Mouse (Mus musculus) MEL (cell line): ENCODE measurements at regions not wholly inside any gene's neighbourhood (a gene's known extent, or its start where the extent isn't known, plus 50 kb on each side); places are given as distances from the start of the nearest gene placed in this dataset.

Source experiments
- DNase-seq: peaks from one replicate; pipeline ENCODE4 v3.0.0; 2011; ENCODE audit warnings: low read depth, low spot score
- H3K27ac ChIP-seq: 2 replicates; pipeline ENCODE4 v1.5.1; 2012; ENCODE audit warnings: low read depth, mild to moderate bottlenecking, control low read depth, low read length, moderate library complexity; ENCODE audit not compliant: control insufficient read depth
- H3K27me3 ChIP-seq, 2 experiments: fragments of 150-350 bp in 1 of 2; sonication (generic) in 1 of 2; 2 replicates each; pipeline ENCODE4 v1.6.1; 2012; ENCODE audit warnings: low read length in 2 of 2, mild to moderate bottlenecking in 2 of 2, improper control_type of control experiment in 1 of 2, moderate library complexity in 1 of 2; ENCODE audit not compliant: insufficient read depth in 2 of 2, control insufficient read depth in 1 of 2
- H3K36me3 ChIP-seq, 2 experiments: 2 replicates each; pipeline ENCODE4 v1.6.1; 2012 to 2014; ENCODE audit warnings: low read length in 2 of 2, improper control_type of control experiment in 1 of 2, inconsistent platforms in 1 of 2, mild to moderate bottlenecking in 1 of 2; ENCODE audit not compliant: insufficient read depth in 2 of 2, control insufficient read depth in 1 of 2
- H3K4me1 ChIP-seq, 2 experiments: fragments of 150-350 bp in 1 of 2; sonication (generic) in 1 of 2; 2 replicates each; pipeline ENCODE4 v1.6.1; 2012; ENCODE audit warnings: low read length in 2 of 2, improper control_type of control experiment in 1 of 2, mild to moderate bottlenecking in 1 of 2; ENCODE audit not compliant: insufficient read depth in 2 of 2, control insufficient read depth in 1 of 2
- H3K4me3 ChIP-seq, 2 experiments: fragments of 150-350 bp in 1 of 2; sonication (generic) in 1 of 2; 2 replicates each; pipeline ENCODE4 v1.5.1; 2012; ENCODE audit warnings: low read depth in 2 of 2, low read length in 2 of 2, mild to moderate bottlenecking in 2 of 2, moderate library complexity in 2 of 2, control low read depth in 1 of 2, improper control_type of control experiment in 1 of 2; ENCODE audit not compliant: control insufficient read depth in 1 of 2, insufficient read depth in 1 of 2
- H3K79me2 ChIP-seq: 2 replicates; pipeline ENCODE4 v1.6.1; 2012; ENCODE audit warnings: mild to moderate bottlenecking, low read length, moderate library complexity; ENCODE audit not compliant: control insufficient read depth, poor library complexity, insufficient read depth
- H3K9ac ChIP-seq: 2 replicates; pipeline ENCODE4 v1.6.1; 2012; ENCODE audit warnings: low read depth, mild to moderate bottlenecking, control low read depth, low read length, moderate library complexity; ENCODE audit not compliant: control insufficient read depth, poor library complexity, severe bottlenecking
- H3K9me3 ChIP-seq: fragments of 150-350 bp; sonication (generic); replicated peaks from 2 replicates; pipeline ENCODE4 v1.6.1; 2012; ENCODE audit warnings: mild to moderate bottlenecking, low read length, improper control_type of control experiment, moderate library complexity; ENCODE audit not compliant: insufficient read depth
- BHLHE40 ChIP-seq: IDR thresholded peaks from 2 replicates; pipeline ENCODE4 v1.6.1; 2012; ENCODE audit warnings: low read depth, mild to moderate bottlenecking, inconsistent platforms, low read length, improper control_type of control experiment, borderline replicate concordance
- CHD2 ChIP-seq: IDR thresholded peaks from 2 replicates; pipeline ENCODE4 v1.6.1; 2011; ENCODE audit warnings: low read length, improper control_type of control experiment
- CTCF ChIP-seq, 3 experiments: IDR thresholded peaks in 2 of 3; conservative IDR thresholded peaks in 1 of 3; 2 replicates each; pipeline ENCODE4 v1.5.1; 2011 to 2012; ENCODE audit warnings: low read length in 3 of 3, low read depth in 2 of 3, mild to moderate bottlenecking in 2 of 3, improper control_type of control experiment in 1 of 3, inconsistent platforms in 1 of 3, mixed read lengths in 1 of 3, moderate library complexity in 1 of 3; ENCODE audit not compliant: control insufficient read depth in 1 of 3, insufficient read depth in 1 of 3, poor library complexity in 1 of 3, severe bottlenecking in 1 of 3
- E2F4 ChIP-seq: IDR thresholded peaks from 2 replicates; pipeline ENCODE4 v1.6.1; 2011; ENCODE audit warnings: low read depth, low read length, improper control_type of control experiment, borderline replicate concordance
- ETS1 ChIP-seq: IDR thresholded peaks from 2 replicates; pipeline ENCODE4 v1.6.1; 2012; ENCODE audit warnings: low read depth, mild to moderate bottlenecking, inconsistent platforms, low read length, improper control_type of control experiment, moderate library complexity
- HCFC1 ChIP-seq: IDR thresholded peaks from 2 replicates; pipeline ENCODE4 v1.6.1; 2012; ENCODE audit warnings: low read depth, mild to moderate bottlenecking, inconsistent platforms, low read length, improper control_type of control experiment, moderate library complexity
- JUND ChIP-seq: IDR thresholded peaks from 2 replicates; pipeline ENCODE4 v1.6.1; 2011; ENCODE audit warnings: low read depth, mild to moderate bottlenecking, improper control_type of control experiment, low read length
- KAT2A ChIP-seq: conservative IDR thresholded peaks from 2 replicates; pipeline ENCODE4 v1.6.1; 2012; ENCODE audit warnings: low read depth, low read length, improper control_type of control experiment, inconsistent platforms
- MAFK ChIP-seq: IDR thresholded peaks from 2 replicates; pipeline ENCODE4 v1.6.1; 2011; ENCODE audit warnings: low read depth, mild to moderate bottlenecking, low read length, improper control_type of control experiment, borderline replicate concordance
- MAX ChIP-seq: IDR thresholded peaks from 2 replicates; pipeline ENCODE4 v1.6.1; 2011; ENCODE audit warnings: low read length, improper control_type of control experiment
- MAZ ChIP-seq: IDR thresholded peaks from 2 replicates; pipeline ENCODE4 v1.6.1; 2012; ENCODE audit warnings: low read depth, mild to moderate bottlenecking, inconsistent platforms, low read length, improper control_type of control experiment
- MYC ChIP-seq: IDR thresholded peaks from 2 replicates; pipeline ENCODE4 v1.6.1; 2011; ENCODE audit warnings: low read depth, mild to moderate bottlenecking, low read length, improper control_type of control experiment, moderate library complexity
- NELFE ChIP-seq: IDR thresholded peaks from 2 replicates; pipeline ENCODE4 v1.6.1; 2011; ENCODE audit warnings: low read depth, low read length, improper control_type of control experiment
- RAD21 ChIP-seq: IDR thresholded peaks from 2 replicates; pipeline ENCODE4 v1.6.1; 2011; ENCODE audit warnings: mild to moderate bottlenecking, low read depth, low read length, improper control_type of control experiment
- RCOR1 ChIP-seq: IDR thresholded peaks from 2 replicates; pipeline ENCODE4 v1.6.1; 2012; ENCODE audit warnings: low read depth, mild to moderate bottlenecking, inconsistent platforms, low read length, improper control_type of control experiment
- SIN3A ChIP-seq: IDR thresholded peaks from 2 replicates; pipeline ENCODE4 v1.6.1; 2012; ENCODE audit warnings: low read length, improper control_type of control experiment, inconsistent platforms
- SMC3 ChIP-seq: IDR thresholded peaks from 2 replicates; pipeline ENCODE4 v1.6.1; 2011; ENCODE audit warnings: low read depth, low read length, improper control_type of control experiment
- UBTF ChIP-seq: IDR thresholded peaks from 2 replicates; pipeline ENCODE4 v1.6.1; 2012; ENCODE audit warnings: low read depth, mild to moderate bottlenecking, inconsistent platforms, low read length, improper control_type of control experiment, moderate library complexity, borderline replicate concordance; ENCODE audit not compliant: insufficient read depth
- USF1 ChIP-seq: IDR thresholded peaks from 2 replicates; pipeline ENCODE4 v1.6.1; 2014; ENCODE audit warnings: low read depth, mild to moderate bottlenecking, inconsistent platforms, low read length, improper control_type of control experiment, moderate library complexity
- ZC3H11A ChIP-seq: IDR thresholded peaks from 2 replicates; pipeline ENCODE4 v1.6.1; 2012; ENCODE audit warnings: low read depth, mild to moderate bottlenecking, inconsistent platforms, low read length, improper control_type of control experiment

GRCm38 (mm10) chr15:74454543-74454942, 181.6 kb downstream of the Mroh4 start:
- Histone ChIP-seq H3K9me3 (no peaks in the 10 kb centered on the region), H3K27ac (no peak overlapping the region)
- DNase-seq, result no peak

GRCm38 (mm10) chr15:74453810-74454209, 182.3 kb downstream of the Mroh4 start:
- Histone ChIP-seq H3K27me3 (no peaks in the 10 kb centered on the region), H3K9me3 (no peaks in the 10 kb centered on the region), H3K36me3 (no peaks in the 10 kb centered on the region), H3K27ac (no peak overlapping the region), H3K9ac (no peak overlapping the region), H3K79me2 (no peaks in the 10 kb centered on the region), H3K4me1 (no peaks in the 10 kb centered on the region), H3K4me3 (no peak overlapping the region)
- TF ChIP-seq SIN3A, result no peak
- TF ChIP-seq SMC3, result no peak
- no peak for TF ChIP-seq BHLHE40
- no peak for TF ChIP-seq MAFK
- no peak for TF ChIP-seq USF1
- TF ChIP-seq RAD21, result no peak
- no peak for TF ChIP-seq CHD2
- no peak for DNase-seq

More at GRCm38 (mm10) chr15:74454543-74454942, 181.6 kb downstream of the Mroh4 start:
- no peaks in the 10 kb centered on the region for H3K4me1 ChIP-seq
- no peak overlapping the region for H3K9ac ChIP-seq
- H3K4me3 ChIP-seq, result no peak overlapping the region
- H3K36me3 ChIP-seq, result no peaks in the 10 kb centered on the region
- H3K27me3 ChIP-seq, result no peaks in the 10 kb centered on the region
- TF ChIP-seq MYC (no peak), HCFC1 (no peak), RAD21 (no peak), ETS1 (no peak), E2F4 (no peak), USF1 (no peak), JUND (no peak), SMC3 (no peak)
- no peaks in the 10 kb centered on the region for H3K79me2 ChIP-seq

- Histone ChIP-seq H3K36me3 (no peaks in the 10 kb centered on the region), H3K9me3 (no peaks in the 10 kb centered on the region), H3K4me3 (no peak overlapping the region), H3K27ac (no peak overlapping the region), H3K4me1 (no peaks in the 10 kb centered on the region), H3K27me3 (no peaks in the 10 kb centered on the region), H3K79me2 (no peaks in the 10 kb centered on the region), H3K9ac (no peak overlapping the region)
- DNase-seq, result no peak
- TF ChIP-seq MAX (no peak), MAZ (no peak), KAT2A (no peak), HCFC1 (no peak), CTCF (IDR thresholded peaks at IDR 0.05 in 2 of 3, conservative IDR thresholded peaks at IDR 0.05 in 1 of 3; ENCODE audit: control insufficient read depth in 1 of 3, insufficient read depth in 1 of 3, low read depth in 2 of 3, low read length in 3 of 3, poor library complexity in 1 of 3, severe bottlenecking in 1 of 3) (no peak), RCOR1 (no peak), NELFE (no peak), ZC3H11A (no peak), UBTF (no peak)
These were observed 183.7 kb downstream of the Mroh4 start for GRCm38 (mm10) chr15:74452426-74452825.
